Mouse (Mus musculus): ENCODE measurements around the gene Tmub1. TPM values are rescaled to one million over a fixed set of nuclear protein-coding genes. Genes with fewer than 3 reads are reported as not detected.
"Not testable (repeated sequence)": the region's sequence is repeated elsewhere in the genome, so short reads cannot be mapped to it uniquely, and the experiment has no call there.

The Tmub1 gene
- total RNA-seq, 1 experiment from 2014 or later: 11.8 TPM

DNA sequence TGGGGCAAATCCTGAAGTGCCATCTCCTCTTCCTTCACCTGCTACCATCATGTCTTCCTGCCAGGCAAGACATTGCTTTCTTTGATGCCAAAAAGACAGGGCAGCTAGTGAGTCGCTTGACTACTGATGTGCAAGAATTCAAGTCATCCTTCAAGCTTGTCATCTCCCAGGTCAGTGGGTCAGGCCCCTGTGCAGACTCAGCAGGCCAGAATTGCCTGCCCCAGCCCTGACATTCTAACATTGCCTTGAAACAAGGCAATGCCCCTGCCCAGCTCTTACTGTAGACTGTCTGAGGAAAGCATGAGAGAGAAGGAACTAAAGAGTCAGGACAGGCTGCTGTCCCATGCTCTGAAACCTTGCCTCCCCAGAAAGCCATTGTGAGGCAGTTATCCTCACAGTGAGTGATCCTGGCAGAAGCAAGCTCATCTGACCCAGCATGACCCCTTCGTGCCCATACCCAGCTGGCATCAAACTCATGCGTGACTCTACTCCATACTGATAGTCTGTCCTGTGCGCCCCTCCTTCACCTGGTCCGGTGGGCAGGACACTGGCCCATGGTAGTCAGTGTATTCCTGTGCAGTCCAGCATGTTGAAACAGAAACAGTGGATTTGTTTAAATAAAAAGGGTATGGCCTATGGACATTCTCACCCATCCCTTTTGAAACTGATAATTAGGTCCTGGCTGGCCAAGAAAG is 46.6 kb downstream of the Tmub1 start:
- ATAC-seq (replicated peaks; ENCODE audit: insufficient number of reproducible peaks, low FRiP score, low TSS enrichment, poor library complexity, severe bottlenecking): no peak

DNA sequence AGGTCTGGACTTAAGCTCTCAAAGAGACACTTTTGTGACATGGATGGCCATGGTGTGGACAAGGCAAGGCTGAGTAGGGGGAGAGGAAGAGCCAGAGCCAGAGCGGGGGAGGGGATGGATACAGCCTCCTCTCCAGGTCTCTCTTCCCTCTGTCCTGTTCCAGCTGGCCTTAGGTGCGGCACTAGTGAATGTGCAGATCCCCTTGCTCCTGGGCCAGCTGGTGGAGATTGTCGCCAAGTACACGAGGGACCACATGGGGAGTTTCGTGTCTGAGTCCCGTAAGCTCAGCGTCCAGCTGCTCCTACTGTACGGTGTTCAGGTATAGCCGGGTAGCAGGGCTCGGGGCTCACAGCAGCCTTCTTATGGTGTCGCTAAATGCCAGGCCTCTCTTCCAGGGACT is 47.3 kb downstream of the Tmub1 start:
- no peak for ATAC-seq (replicated peaks; ENCODE audit: insufficient number of reproducible peaks, low FRiP score, low TSS enrichment, poor library complexity, severe bottlenecking)

DNA sequence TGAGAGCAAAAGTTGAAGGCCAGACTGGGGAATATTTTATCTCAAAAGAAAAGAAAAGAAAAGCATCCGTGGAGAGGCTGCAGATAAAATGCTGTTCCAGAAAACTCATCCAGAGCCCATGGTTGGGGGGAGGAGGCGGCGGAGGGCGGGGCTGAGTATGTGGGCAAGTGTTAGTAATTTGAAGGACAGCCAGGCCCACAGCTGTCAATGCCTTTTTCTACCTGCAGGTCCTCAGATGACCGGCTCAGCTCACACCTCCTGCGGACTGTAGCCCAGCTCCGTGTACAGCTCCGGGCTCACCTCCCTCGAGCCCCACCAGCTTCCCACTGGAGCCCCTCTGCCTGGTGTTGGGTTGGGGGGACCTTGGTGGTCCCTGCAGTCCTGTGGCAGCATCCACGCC is 48.0 kb downstream of the Tmub1 start:
- ATAC-seq (replicated peaks; ENCODE audit: insufficient number of reproducible peaks, low FRiP score, low TSS enrichment, poor library complexity, severe bottlenecking): no peak

DNA sequence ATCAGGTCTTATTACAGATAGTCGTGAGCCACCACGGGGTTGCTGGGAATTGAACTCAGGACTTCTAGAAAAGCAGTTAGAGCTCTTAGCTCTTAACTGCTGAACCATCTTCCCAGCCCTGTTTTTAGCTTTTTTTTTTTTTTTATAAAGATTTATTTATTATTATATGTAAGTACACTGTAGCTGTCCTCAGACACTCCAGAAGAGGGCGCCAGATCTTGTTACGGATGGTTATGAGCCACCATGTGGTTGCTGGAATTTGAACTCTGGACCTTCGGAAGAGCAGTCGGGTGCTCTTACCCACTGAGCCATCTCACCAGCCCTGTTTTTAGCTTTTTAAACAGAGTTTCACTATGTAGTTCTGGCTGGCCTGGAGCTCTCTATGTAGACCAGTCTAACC is 51.4 kb downstream of the Tmub1 start:
- not testable (repeated sequence) for ATAC-seq (replicated peaks; ENCODE audit: insufficient number of reproducible peaks, low FRiP score, low TSS enrichment, poor library complexity, severe bottlenecking)

Other genes with a start within 250 kb of the Tmub1 start
- gene Kcnh2, start 96.2 kb downstream of the Tmub1 start, total RNA-seq (2017): 0.53 TPM in 1 of 3 replicates, not detected in the others
- gene Nos3, start 83.0 kb downstream of the Tmub1 start, total RNA-seq (2017): 0.29 TPM in 1 of 3 replicates, not detected in the others
- gene Atg9b, start 55.7 kb downstream of the Tmub1 start, total RNA-seq (2017): 0.11 to 0.87 TPM in 2 of 3 replicates, not detected in the other
- gene Abcb8, start 54.2 kb downstream of the Tmub1 start, total RNA-seq (2017): 4.5 to 7.6 TPM (median 5.2 TPM) in 3 replicates
- gene Asic3, start 34.5 kb downstream of the Tmub1 start, total RNA-seq (2017): not detected in 3 replicates
- gene Cdk5, start 24.3 kb downstream of the Tmub1 start, total RNA-seq (2017): 19.3 to 30.9 TPM (median 26.0 TPM) in 3 replicates
- gene Slc4a2, start 24.0 kb downstream of the Tmub1 start, total RNA-seq (2017): 20.1 to 60.8 TPM (median 32.2 TPM) in 3 replicates
- 17.1 to 27.5 TPM (median 26.9 TPM) in 3 replicates for gene Fastk, start 2.6 kb downstream of the Tmub1 start, total RNA-seq (2017)
- 30.5 to 41.8 TPM (median 34.6 TPM) in 3 replicates for gene Agap3, start 4.3 kb upstream of the Tmub1 start, total RNA-seq (2017)
- not detected in 3 replicates for gene Gbx1, start 79.3 kb upstream of the Tmub1 start, total RNA-seq (2017)
- gene Asb10, start 93.1 kb upstream of the Tmub1 start, total RNA-seq (2017): not detected in 3 replicates
- not detected in 3 replicates for gene 4931409K22Rik, start 109.0 kb upstream of the Tmub1 start, total RNA-seq (2017)
- 33.8 to 45.3 TPM (median 42.1 TPM) in 3 replicates for gene Abcf2, start 129.6 kb upstream of the Tmub1 start, total RNA-seq (2017)
- gene Chpf2, start 138.9 kb upstream of the Tmub1 start, total RNA-seq (2017): 13.2 to 33.8 TPM (median 15.2 TPM) in 3 replicates
- 1.3 to 8.1 TPM (median 3.0 TPM) in 3 replicates for gene Smarcd3, start 176.6 kb upstream of the Tmub1 start, total RNA-seq (2017)
- 108 to 119 TPM (median 113 TPM) in 3 replicates for gene Nub1, start 237.7 kb upstream of the Tmub1 start, total RNA-seq (2017)

Measured in monocyte, adult 5-6 weeks (primary cell).